Mouse (Mus musculus): ENCODE measurements around the gene Nudt4.

Nudt4 gene

DNA sequence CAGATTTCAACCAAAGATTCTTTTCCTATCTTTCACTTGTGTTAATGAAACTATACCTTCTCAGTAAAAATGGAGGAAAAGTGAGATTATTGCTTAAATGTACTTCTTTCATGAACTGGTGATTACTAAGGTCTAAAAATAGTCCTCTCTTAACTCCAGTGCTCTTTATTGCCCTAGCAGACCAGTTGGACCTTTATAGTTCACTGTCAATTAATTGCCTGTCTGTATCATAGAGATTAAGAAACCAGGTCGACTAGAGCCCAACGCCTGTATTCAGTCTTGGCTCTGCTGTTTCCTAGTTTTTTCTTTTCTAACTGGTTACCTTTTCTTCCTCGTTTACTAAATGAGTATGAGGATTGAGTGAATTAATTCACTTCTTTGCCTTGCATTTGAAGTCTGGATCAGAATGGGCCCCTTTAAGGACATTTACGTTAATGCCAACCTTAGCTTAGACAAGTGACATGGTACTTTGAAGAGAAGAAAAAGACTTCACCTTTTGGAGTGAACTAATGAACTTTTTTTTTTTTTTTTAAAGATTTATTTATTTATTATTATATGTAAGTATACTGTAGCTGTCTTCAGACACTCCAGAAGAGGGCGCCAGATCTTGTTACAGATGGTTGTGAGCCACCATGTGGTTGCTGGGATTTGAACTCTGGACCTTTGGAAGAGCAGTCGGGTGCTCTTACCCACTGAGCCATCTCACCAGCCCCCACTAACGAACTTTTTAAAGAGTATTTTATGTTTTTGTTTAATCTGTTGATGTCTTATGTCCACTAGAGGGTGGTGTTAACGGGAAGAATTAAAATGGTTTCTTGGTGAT lies 28.3 kb downstream of the Nudt4 start:
- no peak for DNase-seq

DNA sequence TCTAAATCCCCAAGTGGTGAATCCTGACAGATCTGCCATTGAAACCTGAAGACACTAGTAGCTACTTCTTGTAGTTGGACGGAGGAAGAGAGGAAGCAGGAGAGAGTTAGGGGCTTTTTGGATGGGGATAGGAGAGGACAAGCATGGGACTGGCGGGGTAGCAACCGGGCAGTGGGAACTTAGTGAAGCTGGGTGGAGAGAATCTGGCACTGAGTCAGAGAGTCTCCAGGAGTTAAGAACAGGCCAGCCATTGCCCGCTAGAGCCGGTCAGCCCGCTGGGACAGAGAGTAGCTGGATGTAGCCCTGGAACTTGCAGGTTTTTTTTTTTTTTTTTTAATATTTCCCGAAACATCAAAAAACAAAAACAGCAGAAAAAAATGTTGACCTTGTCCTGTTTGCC lies 30.6 kb downstream of the Nudt4 start:
- DNase-seq: no peak

DNA sequence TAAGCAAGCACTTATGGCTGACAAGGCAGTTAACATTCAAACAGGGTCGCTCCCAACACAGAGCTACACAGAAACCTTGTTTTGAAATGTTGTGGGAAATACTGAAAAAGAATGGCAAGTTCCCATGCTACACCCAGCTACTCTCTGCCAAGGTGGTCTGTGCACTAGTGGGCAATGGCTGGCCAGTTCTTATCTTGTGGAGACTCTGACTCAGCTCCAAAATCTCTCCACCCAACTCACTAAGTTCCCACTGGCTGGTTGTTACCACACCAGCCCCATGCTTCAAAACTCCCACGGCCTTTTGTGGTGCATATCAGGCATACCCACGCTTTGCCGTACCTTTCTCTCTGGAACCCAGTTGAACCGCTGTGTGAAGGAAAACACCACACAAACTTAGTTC lies 31.0 kb downstream of the Nudt4 start:
- no peak for DNase-seq

DNA sequence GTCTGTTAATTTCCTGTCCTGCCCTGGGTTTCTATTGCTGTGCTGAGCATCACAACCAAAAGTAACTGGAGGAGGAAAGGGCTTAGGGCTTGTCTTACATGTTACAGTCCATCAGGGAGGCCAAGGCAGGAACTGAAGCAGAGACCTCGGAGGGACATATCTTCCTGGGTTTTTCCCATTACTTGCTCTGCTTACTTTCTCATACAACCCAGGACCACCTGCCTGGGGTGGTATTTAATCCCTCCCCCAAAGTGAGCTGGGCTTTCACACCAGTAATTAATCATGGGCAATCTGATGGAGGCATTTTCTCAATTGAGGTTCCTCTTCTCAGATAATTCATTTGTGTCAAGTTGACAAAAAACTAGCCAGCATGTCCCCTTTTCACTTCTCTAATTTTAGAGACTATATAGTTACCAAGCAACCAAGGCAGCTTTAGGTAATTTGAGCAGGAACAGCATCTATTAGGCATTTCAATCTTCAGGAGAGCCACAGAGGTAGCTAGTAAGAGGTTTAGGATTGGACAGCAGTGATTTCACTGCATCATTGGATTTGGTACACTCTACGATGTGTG lies 33.3 kb downstream of the Nudt4 start:
- DNase-seq: no peak

DNA sequence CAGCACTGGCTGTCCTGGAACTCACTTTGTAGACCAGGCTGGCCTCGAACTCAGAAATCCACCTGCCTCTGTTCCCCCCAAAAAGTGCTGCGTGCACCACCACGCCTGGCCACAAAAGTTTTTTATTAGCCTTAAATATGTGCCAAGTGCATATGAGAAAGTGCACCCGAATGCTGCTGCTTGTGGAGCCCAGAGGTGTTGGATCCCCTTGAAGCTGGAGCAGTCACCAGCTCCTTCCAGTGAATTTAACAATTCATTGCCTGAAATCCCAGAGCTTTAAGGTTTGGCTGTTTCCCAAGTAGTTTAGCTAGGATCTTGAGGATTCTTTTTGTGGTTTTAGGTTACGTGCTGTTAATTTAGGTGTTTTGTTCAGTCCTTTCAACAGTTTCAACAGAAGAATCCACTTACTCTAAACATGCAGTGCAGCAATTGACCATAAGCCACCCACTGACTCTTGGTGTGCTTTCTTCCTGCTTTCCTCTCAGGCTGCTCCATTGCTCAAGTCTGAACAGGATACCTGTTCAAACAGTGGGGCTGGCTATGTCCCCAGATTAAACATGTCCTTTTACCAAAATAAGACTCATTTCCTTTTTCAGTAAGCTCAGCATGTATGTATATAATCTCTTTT lies 37.3 kb downstream of the Nudt4 start:
- DNase-seq: no peak

DNA sequence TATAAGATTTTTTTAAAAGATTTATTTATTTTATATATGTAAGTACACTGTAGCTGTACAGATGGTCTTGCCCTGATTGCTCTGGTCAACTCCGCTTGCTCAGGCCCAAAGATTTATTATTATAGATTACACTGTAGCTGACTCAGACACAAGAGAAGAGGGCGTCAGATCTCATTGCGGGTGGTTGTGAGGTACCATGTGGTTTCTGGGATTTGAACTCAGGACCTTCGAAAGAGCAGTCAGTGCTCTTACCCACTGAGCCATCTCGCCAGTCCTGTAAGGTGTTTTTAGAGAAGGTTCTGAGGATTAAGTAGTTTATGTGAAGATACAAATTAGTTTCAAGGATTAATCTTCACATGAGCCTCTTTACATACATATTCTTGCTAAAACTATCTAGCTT lies 38.1 kb downstream of the Nudt4 start:
- no peak for DNase-seq

DNA sequence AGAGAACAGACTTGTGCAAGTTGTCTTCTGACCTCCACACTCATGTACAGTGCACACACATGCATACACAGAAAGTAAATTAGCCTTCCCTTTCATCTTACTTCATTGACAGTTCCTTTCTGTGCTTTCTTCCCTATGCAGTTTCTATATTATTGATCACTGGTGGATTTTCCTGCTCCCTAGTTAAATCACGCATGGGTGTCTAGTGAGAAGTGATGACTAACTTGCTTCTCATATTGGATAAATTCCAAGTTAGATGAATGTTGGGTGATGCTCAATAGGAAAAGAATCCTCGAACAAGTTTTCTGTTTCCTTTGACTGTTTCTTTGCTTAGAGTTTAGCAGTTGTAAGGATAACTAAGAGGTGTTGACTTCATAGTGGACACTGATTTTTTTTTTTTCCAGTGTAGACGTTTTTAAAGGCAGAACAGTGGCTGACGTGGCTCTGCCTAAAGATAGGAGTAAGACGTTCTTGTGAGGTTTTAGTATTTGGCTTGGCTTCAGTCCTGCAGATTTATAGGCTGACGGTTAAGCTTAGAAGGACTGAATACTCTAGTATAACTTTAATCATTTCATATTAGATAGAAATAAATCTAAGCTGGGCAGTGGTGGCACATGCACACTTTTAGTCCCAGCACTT lies 38.8 kb downstream of the Nudt4 start:
- no peak for DNase-seq

DNA sequence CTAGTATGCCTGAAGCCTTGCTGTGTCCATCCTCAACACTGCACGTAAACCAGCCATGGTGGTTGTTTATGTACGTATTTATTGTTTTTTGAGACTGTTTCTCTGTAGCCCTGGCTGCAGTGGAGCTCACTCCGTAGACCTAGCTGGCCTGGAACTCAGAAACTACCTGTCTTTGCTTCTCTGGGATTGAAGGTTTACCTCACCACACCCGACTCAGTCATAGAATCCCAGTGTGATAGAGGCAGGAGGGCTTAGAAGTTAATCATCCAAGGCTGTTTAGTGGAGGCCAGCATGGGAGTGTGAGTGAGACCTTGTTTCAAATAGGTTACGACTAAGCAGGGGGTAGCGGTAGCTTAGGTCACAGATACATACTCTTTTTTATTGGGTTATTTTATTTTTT lies 46.3 kb downstream of the Nudt4 start:
- no peak for DNase-seq

DNA sequence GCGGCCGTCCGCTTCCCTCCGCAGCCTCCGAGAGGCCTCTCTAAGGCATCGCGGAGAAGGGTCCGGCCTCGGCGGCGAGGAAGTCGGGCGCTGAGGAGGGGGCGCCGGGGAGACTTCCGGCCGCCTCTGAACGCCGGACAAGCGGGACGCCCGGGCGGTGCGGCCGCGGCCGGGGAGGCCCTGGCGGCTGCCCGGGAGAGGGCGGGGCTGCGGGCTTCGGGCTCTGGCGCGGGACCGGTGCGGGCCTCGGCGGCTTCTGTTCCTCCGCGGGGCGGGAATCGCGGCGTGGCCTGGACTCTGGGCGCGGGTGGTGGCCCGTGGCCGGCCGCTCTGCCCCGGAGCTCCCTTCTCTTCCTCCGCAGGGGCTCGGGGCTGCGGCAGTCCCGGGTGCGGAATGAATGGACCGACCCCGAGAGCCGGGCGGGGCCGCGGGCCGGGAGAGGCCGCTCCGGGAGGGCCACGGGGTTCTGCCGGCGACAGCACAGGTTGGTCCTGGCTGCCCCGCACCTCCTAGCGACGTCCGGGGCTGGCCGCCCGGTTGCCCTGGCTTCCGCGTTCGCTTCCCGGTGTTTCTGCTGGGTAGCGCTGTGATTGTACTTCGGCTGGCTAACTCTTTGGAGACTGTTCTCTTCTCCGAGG lies 48.5 kb downstream of the Nudt4 start:
- peak; percentile 69 for DNase-seq

DNA sequence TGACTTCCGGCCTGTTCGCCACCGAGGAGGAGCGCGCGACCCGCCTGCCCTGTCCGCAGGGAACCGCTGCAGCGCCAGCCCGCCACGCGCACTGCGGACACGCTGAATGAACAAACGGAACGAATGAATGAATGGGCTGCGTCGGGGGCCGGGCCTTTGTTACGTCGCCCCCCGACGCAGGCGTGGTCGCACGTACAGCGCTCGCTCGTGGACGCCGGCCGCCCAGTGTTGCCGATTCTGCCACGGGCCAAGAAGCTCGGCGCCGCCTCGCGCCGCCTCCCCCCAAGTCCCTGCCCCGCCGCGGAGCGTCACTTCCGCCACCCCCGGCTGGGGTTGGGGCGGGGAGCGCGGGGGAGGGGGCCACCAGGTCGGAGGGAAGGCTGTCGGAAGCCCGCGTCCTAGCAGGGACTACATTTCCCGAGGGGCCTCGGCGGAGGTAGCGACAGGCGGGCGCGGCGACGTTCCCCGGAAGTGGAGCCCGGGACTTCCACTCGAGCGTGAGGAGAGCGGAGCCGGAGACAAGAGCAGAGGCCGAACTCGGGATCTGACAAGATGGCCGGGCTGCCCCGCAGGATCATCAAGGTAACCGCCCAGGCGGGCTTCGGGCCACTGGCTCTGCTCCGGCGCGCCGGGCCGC lies 49.2 kb downstream of the Nudt4 start, which contains the start of gene Ube2n:
Gene Ube2n (plus strand): TSS at position 490 of the 637 bp plus-strand sequence.
- peak; percentile 98 for DNase-seq

DNA sequence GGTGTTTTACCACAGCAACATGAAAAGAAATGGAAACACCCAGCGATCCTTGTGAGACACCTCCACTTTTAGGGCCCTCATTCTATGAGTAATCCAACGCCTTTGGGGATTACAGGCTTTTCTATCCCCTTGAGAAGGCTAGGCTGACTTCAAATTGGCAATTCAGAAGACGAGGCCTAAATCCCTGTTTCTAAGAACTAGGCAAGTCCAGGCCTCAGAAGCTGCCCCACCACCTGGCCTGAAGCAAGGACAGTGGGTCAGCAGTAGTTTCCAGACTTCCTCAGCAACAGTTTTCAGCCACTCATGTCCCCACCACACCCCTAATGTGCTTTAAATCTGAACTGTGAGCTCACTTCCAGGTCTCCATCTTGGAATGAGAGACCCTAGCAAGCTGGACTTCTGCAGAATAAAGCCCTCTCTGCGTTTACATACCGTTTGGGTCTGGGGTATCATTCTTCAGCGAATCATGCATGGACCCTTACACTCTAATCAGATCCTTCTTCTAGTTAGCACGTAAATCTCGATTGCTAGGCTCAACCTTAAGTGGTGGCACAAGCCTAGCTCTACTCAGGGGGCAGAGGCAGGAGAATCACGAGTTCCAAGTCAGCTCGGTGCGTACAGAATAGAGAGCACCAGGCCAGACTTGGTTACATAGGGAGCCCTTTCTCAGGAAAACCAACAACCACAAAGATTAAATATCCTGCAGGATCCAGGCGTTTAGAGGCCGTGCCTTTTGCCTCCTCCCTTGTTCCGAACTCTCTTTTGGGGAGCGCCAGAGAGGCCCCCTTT lies 50.0 kb downstream of the Nudt4 start:
- DNase-seq: peak; percentile 70

DNA sequence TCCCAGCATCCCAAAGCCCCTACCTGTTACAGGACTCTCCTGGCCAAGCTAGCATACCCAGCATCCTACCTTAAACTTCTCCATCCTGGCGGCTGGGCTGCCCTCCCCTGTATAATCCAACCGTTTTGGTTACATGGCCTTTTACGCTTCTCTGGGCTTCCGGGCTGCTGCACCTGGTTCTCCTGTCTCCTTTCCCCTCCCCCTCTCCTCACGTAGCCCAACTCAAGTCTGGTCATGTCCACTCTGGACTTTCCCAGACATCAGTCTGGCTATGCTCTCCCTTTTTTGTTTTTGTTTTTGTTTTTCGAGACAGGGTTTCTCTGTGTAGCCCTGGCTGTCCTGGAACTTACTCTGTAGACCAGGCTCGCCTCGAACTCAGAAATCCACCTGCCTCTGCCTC lies 51.3 kb downstream of the Nudt4 start:
- DNase-seq: no peak

DNA sequence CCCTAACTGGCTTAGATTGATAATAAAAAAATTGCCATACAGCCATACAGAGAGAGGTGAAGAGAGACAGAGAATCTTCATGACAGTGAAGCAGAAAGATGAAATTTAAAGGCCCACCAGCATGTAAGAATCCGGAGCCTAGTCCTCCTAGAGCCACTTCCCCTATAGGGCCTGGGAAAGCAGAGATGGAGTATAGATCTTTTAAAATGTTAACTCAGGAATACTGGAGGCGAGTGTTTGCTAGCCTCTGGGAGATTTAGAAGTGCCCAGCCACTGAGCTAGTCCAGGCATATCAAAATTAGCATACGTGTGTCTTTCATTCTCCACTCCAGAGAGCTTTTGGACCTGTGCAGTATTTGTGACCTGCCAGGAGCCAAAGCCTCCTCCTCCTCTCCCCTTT lies 54.7 kb downstream of the Nudt4 start:
- no peak for DNase-seq

DNA sequence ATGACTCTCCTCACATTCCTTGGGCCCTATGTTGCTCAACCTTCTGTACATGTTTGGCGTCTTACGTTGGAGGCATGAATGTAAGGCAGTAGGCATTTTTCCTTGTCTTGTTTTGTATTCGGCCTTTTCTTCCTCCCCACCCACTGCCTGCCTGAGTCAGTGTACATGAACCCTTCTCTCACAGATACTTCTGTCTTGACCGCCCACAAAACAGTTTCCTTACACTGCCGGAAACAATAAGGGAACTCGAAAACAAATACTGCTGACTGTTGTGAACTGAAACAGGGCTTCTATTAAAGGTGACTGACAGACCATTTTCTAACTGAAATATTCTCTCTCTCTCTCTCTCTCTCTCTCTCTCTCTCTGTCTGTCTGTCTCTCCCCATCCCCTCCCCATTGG lies 55.2 kb downstream of the Nudt4 start:
- no peak for DNase-seq

DNA sequence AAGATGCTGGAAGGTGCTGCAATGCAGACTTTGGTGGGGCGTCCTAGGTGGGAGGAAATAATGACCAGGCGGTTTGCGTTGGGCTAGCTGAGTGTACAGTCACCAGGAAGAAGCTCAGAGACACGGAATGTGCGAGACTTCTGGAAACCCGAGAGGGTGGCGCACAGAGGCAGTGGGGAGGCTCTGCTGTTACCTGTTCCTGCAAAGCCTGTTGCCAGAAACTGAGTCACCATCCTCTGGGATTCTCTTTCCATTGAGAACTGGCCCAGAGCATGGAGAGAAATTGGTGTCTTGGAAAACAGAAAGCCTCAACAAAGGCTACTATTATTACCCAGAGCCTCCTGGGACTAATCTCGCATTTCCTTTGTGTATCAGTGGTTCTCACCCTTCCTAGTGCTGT lies 55.8 kb downstream of the Nudt4 start:
- DNase-seq: no peak

DNA sequence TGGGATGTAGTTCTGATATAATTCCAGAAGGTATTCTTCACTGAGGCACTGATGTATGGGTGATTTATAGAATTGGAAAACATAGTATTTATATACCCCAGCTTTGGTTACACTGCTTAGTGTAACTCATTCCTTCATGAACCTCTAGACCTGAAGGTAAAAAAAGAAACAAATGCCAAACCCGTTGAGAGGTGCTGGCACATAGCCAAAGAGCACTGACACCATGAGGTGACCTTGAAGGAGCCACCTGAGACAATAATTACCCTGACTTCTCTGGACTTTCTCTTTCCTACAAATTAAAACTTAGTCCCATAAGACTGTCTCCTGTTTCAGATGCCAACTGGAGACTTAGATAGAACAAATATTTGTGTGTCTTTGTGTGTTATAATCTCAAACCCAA lies 59.6 kb downstream of the Nudt4 start:
- no peak for DNase-seq

DNA sequence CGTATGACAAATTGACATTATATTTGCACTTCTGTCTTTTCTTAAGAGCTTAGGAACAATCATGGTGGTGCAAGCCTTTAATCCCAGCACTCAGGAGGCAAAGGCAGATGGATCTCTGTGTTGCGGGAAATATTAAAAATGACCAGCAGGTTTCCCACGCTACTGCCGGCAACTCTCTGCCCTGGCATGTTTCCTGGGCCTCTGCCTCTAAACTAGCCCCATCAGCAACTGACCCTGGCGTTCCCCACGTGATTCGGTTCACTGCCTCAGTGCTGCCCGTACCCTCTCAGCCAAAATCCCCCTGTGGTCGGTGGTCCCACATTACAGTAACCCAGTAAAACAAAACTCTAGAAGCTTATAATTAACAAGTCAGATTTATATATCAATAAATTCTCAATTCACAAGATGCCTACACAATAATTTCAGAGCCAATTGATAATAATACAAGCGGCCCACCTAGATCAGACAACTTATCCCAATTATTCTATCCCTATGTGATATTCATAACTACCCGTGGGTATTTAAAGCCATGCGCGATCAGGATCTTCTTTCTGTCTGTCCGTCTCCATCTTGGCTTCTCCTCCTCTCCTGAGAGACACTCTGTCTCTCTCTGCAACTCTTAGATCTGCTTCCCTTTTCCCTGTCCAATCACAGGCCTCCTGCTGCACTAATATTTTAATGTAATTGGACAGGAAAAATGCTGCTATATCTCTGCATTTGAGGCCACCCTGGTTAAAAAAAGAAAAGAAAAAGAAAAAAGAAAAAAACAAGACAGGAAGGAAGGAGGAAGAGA lies 60.3 kb downstream of the Nudt4 start:
- DNase-seq: no peak

DNA sequence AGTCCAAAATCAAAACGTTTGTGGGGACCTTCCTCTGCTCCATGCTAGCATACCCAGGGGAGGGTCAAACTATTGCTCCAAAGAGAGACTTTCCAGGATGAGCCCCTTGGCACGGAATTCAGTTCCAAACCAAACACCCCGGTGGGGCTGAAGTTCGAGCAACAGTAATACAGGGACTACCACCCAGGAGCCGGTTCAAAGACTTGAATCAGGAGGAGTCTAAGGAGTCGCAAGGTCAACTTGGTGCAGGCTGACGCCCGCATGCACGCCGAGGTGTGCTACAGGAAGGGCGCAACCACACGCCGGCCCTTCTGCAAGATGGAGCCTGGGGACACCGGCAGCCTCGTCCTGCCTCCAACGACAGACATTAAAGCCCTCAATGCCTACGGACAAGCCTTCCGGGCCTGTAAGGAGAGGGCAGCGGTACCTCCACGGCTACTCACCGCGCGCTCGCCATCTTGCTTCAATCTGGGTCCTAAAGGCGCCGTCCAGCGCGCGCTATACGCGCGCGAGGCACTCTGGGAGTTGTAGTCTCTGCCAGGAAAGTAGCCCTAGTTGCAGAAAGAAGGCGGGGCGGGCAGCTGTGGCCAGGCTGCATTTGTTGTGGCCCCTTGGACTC lies 62.4 kb downstream of the Nudt4 start, which contains the start of gene Mrpl42:
Gene Mrpl42 (minus strand): TSS at position 478 of the 619 bp plus-strand sequence.
- peak; percentile 89 for DNase-seq

DNA sequence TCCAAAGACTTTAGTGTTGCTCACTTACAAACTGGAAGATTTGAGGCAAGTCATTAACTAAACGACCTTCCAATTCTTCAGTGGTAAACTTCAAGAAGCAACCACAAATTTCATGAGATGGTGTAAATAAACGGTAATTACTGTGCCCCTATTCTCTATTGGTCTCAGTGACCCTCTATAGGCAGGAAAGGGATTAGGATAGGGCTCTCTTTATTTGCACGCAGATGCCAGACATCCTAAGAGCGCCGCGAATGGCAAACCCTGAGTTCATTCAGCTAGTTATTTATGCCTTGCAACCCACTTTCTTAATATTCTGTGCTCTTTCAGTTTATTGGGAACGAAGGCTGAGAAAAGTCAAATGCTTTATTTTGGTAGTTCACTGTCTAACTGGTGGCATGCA lies 62.9 kb downstream of the Nudt4 start:
- DNase-seq: no peak
